Mouse (Mus musculus) heart, embryonic 13.5 days (tissue): ENCODE results near the gene Nppa. TPM values are rescaled to one million over a fixed set of nuclear protein-coding genes. Genes with fewer than 3 reads are reported as not detected.

ENCODE experiments used
- ATAC-seq: fragments of 200-750 bp; cut with Nextera tagmentation; 2 replicates; pipeline ENCODE4 v1.8.0; 2017; ENCODE audit warnings: moderate TSS enrichment; ENCODE audit not compliant: insufficient number of reproducible peaks, low FRiP score, low TSS enrichment; ENCODE audit errors: extremely low read depth
- H3K27ac ChIP-seq: fragments of 300-500 bp; sonication (generic); replicated peaks from 2 replicates; pipeline ENCODE4 v1.5.1; 2015; ENCODE audit warnings: moderate library complexity, mild to moderate bottlenecking, inconsistent platforms
- H3K27me3 ChIP-seq: fragments of 300-500 bp; sonication (generic); replicated peaks from 2 replicates; pipeline ENCODE4 v1.6.1; 2015; ENCODE audit warnings: mild to moderate bottlenecking, inconsistent platforms
- H3K36me3 ChIP-seq: fragments of 300-500 bp; sonication (generic); 2 replicates; pipeline ENCODE4 v1.6.1; 2015; ENCODE audit warnings: mild to moderate bottlenecking, inconsistent platforms
- H3K4me1 ChIP-seq: fragments of 300-500 bp; sonication (generic); 2 replicates; pipeline ENCODE4 v1.6.1; 2015; ENCODE audit warnings: inconsistent platforms
- H3K4me2 ChIP-seq: fragments of 300-500 bp; sonication (generic); 2 replicates; pipeline ENCODE4 v1.6.1; 2015; ENCODE audit warnings: inconsistent platforms, mild to moderate bottlenecking, moderate library complexity
- H3K4me3 ChIP-seq: fragments of 300-500 bp; sonication (generic); 2 replicates; pipeline ENCODE4 v1.5.1; 2015; ENCODE audit warnings: moderate library complexity, mild to moderate bottlenecking, inconsistent platforms
- H3K9ac ChIP-seq: fragments of 300-500 bp; sonication (generic); 2 replicates; pipeline ENCODE4 v1.6.1; 2015; ENCODE audit warnings: inconsistent platforms, mild to moderate bottlenecking, moderate library complexity
- H3K9me3 ChIP-seq: fragments of 300-500 bp; sonication (generic); 2 replicates; pipeline ENCODE4 v1.6.1; 2016; ENCODE audit warnings: inconsistent platforms
- WGBS: fragments of 180-500 bp; shearing (Covaris S2); methylation state at CpG from one replicate; pipeline ENCODE4 v1.1.7; 2015; ENCODE audit warnings: mixed read lengths; 5-methylcytosine and 5-hydroxymethylcytosine counted together
- polyA plus RNA-seq: library from polyadenylated mRNA; unstranded; fragments of >200 nt; fragmentation: Nextera tagmentation; extraction: Ambion mirVana; gene quantifications from 2 replicates; pipeline ENCODE4 v1.2.1, GENCODE M21; 2015

Gene Nppa
- polyA plus RNA-seq, 1 experiment from 2014 or later: 4,587 TPM

DNA sequence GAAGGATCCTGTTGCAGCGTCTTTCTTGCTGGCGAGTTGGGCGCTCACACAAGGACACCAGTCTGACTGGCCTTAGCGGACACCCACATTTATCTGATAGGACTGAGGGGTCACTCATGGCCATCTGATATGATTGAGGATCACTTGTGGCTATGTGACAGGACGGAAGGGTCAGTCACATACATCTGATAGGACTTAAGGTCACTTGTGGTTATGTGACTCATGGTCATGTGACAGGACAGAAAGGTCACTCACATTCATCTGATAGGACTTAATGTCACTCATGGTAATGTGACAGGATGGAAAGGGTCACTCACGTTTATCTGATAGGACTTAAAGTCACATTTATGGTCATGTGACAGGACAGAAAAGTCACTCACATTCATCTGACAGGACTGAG lies 22.1 kb upstream of the Nppa start:
- no peak overlapping the region for H3K4me2 ChIP-seq

GRCm38 (mm10) chr4:147979441-147979860 lies 21.1 kb upstream of the Nppa start:
- H3K4me3 ChIP-seq: no peak overlapping the region
- 70% methylated on average over 7 of the region's 7 CpGs for WGBS
- no peaks in the 10 kb centered on the region for H3K36me3 ChIP-seq
- no peak overlapping the region for H3K9ac ChIP-seq
- ATAC-seq: no peak
- no peak overlapping the region for H3K4me2 ChIP-seq
- no peak overlapping the region for H3K27ac ChIP-seq
- no peaks in the 10 kb centered on the region for H3K4me1 ChIP-seq
- peaks cover 33% of the 10 kb centered on the region for H3K27me3 ChIP-seq
- H3K9me3 ChIP-seq: no peaks in the 10 kb centered on the region

More for the DNA sequence above, 22.1 kb upstream of the Nppa start:
- 83% methylated on average over 6 of the region's 6 CpGs for WGBS
- Histone ChIP-seq H3K27ac (no peak overlapping the region), H3K9ac (no peak overlapping the region), H3K4me3 (no peak overlapping the region), H3K36me3 (no peaks in the 10 kb centered on the region), H3K27me3 (peaks cover 34% of the 10 kb centered on the region), H3K9me3 (no peaks in the 10 kb centered on the region), H3K4me1 (no peaks in the 10 kb centered on the region)
- ATAC-seq: no peak

DNA sequence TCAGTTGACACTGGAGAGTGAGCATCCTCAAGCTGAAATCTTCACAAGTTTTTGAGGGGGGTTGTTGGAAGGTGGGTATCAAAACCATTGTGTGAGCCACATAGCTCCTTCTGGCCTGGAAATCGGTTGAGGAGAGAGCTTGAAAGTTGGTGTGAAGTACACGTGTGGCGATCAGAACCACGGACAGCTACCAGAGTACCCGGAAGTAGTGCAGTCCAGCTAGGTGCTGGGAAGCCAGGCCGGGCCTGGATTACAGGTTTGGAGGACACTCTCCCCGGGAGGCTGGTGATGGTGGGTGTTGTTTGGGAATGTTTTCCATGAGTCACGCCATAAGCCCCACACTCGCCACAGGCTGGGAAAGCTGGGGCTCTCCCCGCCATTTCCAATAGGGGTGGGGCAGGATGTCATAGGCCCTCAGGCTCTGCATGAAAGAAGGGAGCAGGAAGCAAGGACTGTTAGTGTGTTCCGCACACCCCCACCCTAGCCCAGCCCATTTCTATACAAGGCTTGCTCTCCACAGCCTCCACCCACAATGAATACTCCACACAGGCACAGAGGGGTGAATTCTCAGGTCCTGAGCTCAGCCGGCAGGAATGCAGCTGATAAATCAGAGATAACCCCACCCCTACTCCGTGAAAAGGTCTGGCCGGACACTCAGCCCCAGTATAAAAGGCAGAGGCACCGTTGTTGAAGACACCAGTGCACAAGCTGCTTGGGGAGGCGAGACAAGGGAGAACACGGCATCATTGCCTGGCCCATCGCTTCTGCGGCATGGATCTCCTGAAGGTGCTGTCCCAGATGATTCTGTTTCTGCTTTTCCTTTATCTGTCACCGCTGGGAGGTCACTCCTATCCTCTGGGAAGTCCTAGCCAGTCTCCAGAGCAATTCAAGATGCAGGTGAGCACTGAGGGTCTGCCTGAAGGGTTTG lies 15.1 kb upstream of the Nppa start, which contains the start of gene Nppb:
TSS of gene Nppb (plus strand) at position 584 of the 928 bp plus-strand sequence.
- Histone ChIP-seq H3K27me3 (peaks cover 27% of the 10 kb centered on the region), H3K9ac (peak within 1 kb of the TSS; percentile 82)

GRCm38 (mm10) chr4:147993571-147994095 lies 6.9 kb upstream of the Nppa start:
- Histone ChIP-seq H3K27me3 (peaks cover 17% of the 10 kb centered on the region), H3K4me2 (no peak overlapping the region), H3K36me3 (no peaks in the 10 kb centered on the region), H3K9ac (no peak overlapping the region), H3K4me1 (no peaks in the 10 kb centered on the region), H3K27ac (no peak overlapping the region), H3K4me3 (no peak overlapping the region), H3K9me3 (no peaks in the 10 kb centered on the region)
- no peak for ATAC-seq
- 53% methylated on average over 7 of the region's 7 CpGs for WGBS

More for the DNA sequence above, 15.1 kb upstream of the Nppa start, which contains the start of gene Nppb:
- no peaks in the 10 kb centered on the region for H3K9me3 ChIP-seq
- H3K36me3 ChIP-seq: no peaks in the 10 kb centered on the region
- 13% methylated on average over 20 of the region's 20 CpGs for WGBS
- H3K27ac ChIP-seq: peak within 1 kb of the TSS; percentile 86
- peaks cover 25% of the 10 kb centered on the region for H3K4me1 ChIP-seq
- ATAC-seq: peak; percentile 82
- peak within 1 kb of the TSS; percentile 54 for H3K4me3 ChIP-seq
- H3K4me2 ChIP-seq: peak within 1 kb of the TSS; percentile 66

- Histone ChIP-seq H3K9ac (no peak overlapping the region), H3K27ac (no peak overlapping the region), H3K4me3 (no peak overlapping the region), H3K27me3 (peaks cover 17% of the 10 kb centered on the region), H3K36me3 (no peaks in the 10 kb centered on the region), H3K4me2 (no peak overlapping the region), H3K4me1 (peaks cover 15% of the 10 kb centered on the region), H3K9me3 (no peaks in the 10 kb centered on the region)
- ATAC-seq: no peak
- WGBS: 80% methylated on average over 3 of the region's 3 CpGs
Measured at GRCm38 (mm10) chr4:147995311-147995710, 5.2 kb upstream of the Nppa start.

GRCm38 (mm10) chr4:148001013-148001789 lies 679 bp downstream of the Nppa start:
- peaks cover 25% of the 10 kb centered on the region for H3K36me3 ChIP-seq
- peak overlapping the region; percentile 67 for H3K27ac ChIP-seq
- peaks cover 19% of the 10 kb centered on the region for H3K4me1 ChIP-seq
- peak overlapping the region; percentile 61 for H3K9ac ChIP-seq
- H3K9me3 ChIP-seq: no peaks in the 10 kb centered on the region
- peak overlapping the region; percentile 29 for H3K4me2 ChIP-seq
- no peak for ATAC-seq
- H3K27me3 ChIP-seq: peaks cover 8% of the 10 kb centered on the region; the same call in 1 of the 2 replicates
- H3K4me3 ChIP-seq: peak overlapping the region; percentile 37
- WGBS: 67% methylated on average over 17 of the region's 17 CpGs

GRCm38 (mm10) chr4:148001866-148002265 lies 1.3 kb downstream of the Nppa start:
- peak overlapping the region; percentile 37 for H3K4me3 ChIP-seq
- H3K36me3 ChIP-seq: peaks cover 31% of the 10 kb centered on the region
- H3K4me1 ChIP-seq: peaks cover 19% of the 10 kb centered on the region
- peak overlapping the region; percentile 29 for H3K4me2 ChIP-seq
- H3K9me3 ChIP-seq: no peaks in the 10 kb centered on the region
- 30% methylated on average over 8 of the region's 8 CpGs for WGBS
- H3K27ac ChIP-seq: no peak overlapping the region
- ATAC-seq: no peak
- H3K9ac ChIP-seq: 0 out of 2 replicates have a peak overlapping the region, but pooled peaks have one; percentile 61
- H3K27me3 ChIP-seq: peaks cover 8% of the 10 kb centered on the region; the same call in 1 of the 2 replicates

DNA sequence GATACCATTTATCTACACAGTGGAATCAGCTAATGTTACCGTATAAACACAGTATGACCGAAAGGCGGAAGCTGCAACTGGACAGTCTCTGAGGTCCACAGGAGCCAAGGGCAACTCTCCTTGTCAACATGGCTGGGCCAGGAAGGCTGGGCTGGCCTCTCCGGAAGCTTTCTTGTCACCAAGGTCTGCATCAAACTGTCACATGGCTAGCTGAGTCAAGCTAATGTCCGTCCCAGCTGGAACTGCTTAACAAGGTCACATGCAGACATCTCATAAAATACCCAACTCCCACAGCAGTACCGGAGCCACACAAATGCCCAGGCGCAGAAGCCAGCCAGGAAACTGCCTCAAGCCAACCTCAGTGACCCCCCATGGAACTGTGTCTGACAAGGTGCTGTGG lies 3.8 kb downstream of the Nppa start:
- Histone ChIP-seq H3K27ac (no peak overlapping the region), H3K9ac (no peak overlapping the region), H3K4me2 (no peak overlapping the region), H3K9me3 (no peaks in the 10 kb centered on the region), H3K4me1 (peaks cover 14% of the 10 kb centered on the region), H3K27me3 (no peaks in the 10 kb centered on the region; the same call in 1 of the 2 replicates), H3K4me3 (no peak overlapping the region), H3K36me3 (peaks cover 56% of the 10 kb centered on the region)
- no peak for ATAC-seq
- 73% methylated on average over 7 of the region's 7 CpGs for WGBS

DNA sequence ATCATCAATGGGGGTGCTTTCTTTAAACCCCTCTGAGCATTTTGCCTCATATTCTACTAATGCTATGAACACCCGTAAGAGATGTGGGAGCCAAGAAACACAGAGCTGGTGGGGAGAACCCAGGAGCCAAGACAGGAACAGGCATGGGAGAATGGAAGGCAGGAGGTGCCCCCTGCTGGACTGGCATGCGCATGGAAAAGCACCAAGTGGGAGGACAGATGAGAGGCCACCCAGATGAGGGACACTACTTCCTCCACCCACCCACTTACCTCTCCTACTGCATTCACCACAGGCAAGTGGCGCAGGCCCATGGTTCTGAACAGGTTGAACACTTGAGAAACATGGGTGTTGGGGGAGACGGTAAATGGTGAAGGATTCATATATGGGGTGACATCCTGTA lies 7.9 kb downstream of the Nppa start:
- no peaks in the 10 kb centered on the region for H3K4me1 ChIP-seq
- no peaks in the 10 kb centered on the region for H3K9me3 ChIP-seq
- H3K27me3 ChIP-seq: no peaks in the 10 kb centered on the region
- no peak overlapping the region for H3K27ac ChIP-seq
- H3K9ac ChIP-seq: no peak overlapping the region
- ATAC-seq: no peak
- peaks cover 97% of the 10 kb centered on the region for H3K36me3 ChIP-seq
- WGBS: 74% methylated on average over 4 of the region's 4 CpGs
- H3K4me2 ChIP-seq: no peak overlapping the region
- H3K4me3 ChIP-seq: no peak overlapping the region

DNA sequence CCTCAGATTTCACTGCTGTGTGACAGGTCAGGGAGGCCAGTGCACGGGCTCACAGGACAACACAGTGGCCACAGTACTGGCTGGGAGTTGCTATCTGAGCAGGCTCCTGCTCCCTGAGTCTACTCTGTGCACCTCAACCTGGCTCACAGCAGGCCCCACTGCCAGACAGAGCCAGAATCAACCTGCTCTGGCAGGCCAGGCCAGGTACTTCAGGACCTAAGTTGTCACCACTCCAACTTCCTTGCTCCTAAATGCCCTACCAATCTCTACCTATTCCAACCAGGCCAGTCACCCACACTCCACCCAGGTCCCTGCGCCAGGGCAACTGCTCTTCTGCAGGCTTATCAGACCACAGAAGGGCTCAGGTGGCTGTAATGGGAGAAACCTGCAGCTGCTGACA lies 9.1 kb downstream of the Nppa start:
- no peak overlapping the region for H3K4me3 ChIP-seq
- peaks cover 99% of the 10 kb centered on the region for H3K36me3 ChIP-seq

DNA sequence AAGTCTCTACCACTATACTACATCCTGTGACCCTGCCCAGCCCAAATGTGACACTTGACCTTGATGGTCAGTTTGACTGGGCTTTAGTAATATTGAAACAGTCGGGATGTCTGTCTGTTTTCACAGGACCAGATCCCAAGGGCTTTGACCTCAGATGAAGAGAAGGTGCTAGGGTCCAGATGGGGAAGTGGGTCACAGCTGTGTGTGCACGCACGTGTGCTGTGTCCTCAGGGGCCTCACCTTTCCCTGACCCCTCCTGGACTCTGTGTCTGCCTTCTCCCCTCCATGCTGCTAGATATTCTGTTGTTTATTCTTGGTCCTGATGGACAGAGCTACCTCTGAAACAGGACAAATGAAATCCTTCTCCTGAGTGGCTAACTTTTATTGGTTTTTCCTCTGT lies 10.8 kb downstream of the Nppa start:
- Histone ChIP-seq H3K4me1 (no peaks in the 10 kb centered on the region), H3K4me3 (no peak overlapping the region), H3K9ac (no peak overlapping the region), H3K9me3 (no peaks in the 10 kb centered on the region), H3K27ac (no peak overlapping the region), H3K4me2 (no peak overlapping the region), H3K36me3 (peaks cover 100% of the 10 kb centered on the region), H3K27me3 (no peaks in the 10 kb centered on the region)
- 76% methylated on average over 3 of the region's 3 CpGs for WGBS
- ATAC-seq: no peak

More for the DNA sequence above, 9.1 kb downstream of the Nppa start:
- H3K9ac ChIP-seq: no peak overlapping the region
- no peak overlapping the region for H3K27ac ChIP-seq
- H3K4me2 ChIP-seq: no peak overlapping the region
- 57% methylated on average over 2 of the region's 2 CpGs for WGBS
- no peaks in the 10 kb centered on the region for H3K27me3 ChIP-seq
- no peaks in the 10 kb centered on the region for H3K4me1 ChIP-seq
- no peaks in the 10 kb centered on the region for H3K9me3 ChIP-seq
- ATAC-seq: no peak
